Mouse (Mus musculus): ENCODE results near the gene Ndufc2.

- TF ChIP-seq CTCF (IDR thresholded peaks at IDR 0.05; ENCODE audit: control insufficient read depth, insufficient read depth, insufficient read length) = no peak
- no peak for TF ChIP-seq USF1 (IDR thresholded peaks at IDR 0.05; ENCODE audit: low read depth)
- no peak for TF ChIP-seq FOSL1 (IDR thresholded peaks at IDR 0.05; ENCODE audit: insufficient read depth, low read length, poor library complexity, severe bottlenecking)
- no peak for TF ChIP-seq CEBPB (IDR thresholded peaks at IDR 0.05; ENCODE audit: low read depth)
- no peak for TF ChIP-seq MYOD1 (IDR thresholded peaks at IDR 0.05; ENCODE audit: control insufficient read depth, insufficient read length, low read depth)
- TF ChIP-seq MYOG (IDR thresholded peaks at IDR 0.05; ENCODE audit: control insufficient read depth, extremely low read depth, insufficient read length) = no peak
These were observed 11.3 kb downstream of the Ndufc2 start for GRCm38 (mm10) chr7:97411106-97411505.

All from C2C12 (cell line).